Mouse (Mus musculus): ENCODE measurements around the gene Ubl3. TPM values are rescaled to one million over a fixed set of nuclear protein-coding genes. Genes with fewer than 3 reads are reported as not detected.

Gene Ubl3
- total and polyA plus RNA-seq, 2 experiments from 2014 or later = 108 to 157 TPM

DNA sequence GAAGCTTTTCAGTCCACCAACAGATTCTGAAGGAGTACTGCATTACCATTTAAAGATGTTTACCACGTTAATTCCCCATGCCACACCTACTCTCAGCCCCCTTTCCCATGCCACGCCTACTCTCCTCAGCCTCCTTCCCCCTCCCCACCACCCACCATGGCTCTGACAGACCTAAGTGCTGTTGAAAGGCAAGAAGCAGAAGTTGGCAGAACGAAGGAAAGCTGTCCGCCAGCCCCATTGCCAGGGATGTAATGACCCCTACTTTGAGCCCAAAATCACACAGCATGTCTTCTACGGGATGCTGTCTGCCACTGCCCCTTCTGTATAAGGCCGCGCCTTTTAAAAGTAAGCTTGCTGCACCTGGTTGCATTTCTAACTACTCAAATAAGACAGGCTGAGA lies 1.7 kb upstream of the Ubl3 start:
- Histone ChIP-seq H3K4me3 (ENCODE audit: low read length) (peak overlapping the region; percentile 17; the same call in 1 of the 2 replicates), H3K9me3 (ENCODE audit: low read length) (no peaks in the 10 kb centered on the region), H3K4me1 (ENCODE audit: insufficient read depth, low read length) (peaks cover 8% of the 10 kb centered on the region; the same call in 1 of the 2 replicates), H3K9ac (replicated peaks; ENCODE audit: low read length) (0 out of 2 replicates have a peak overlapping the region, but pooled peaks have one; percentile 13), H3K27ac (no peak overlapping the region), H3K4me2 (ENCODE audit: low read depth, low read length) (peak overlapping the region; percentile 46), H3K27me3 (ENCODE audit: insufficient read depth, low read length) (no peaks in the 10 kb centered on the region), H3K36me3 (ENCODE audit: insufficient read depth, low read length) (no peaks in the 10 kb centered on the region)
- ATAC-seq = no peak
- no peak for TF ChIP-seq CTCF (IDR thresholded peaks at IDR 0.05; ENCODE audit: low read depth)
- WGBS = 17% methylated on average over 7 of the region's 7 CpGs
- DNase-seq (ENCODE audit: low spot score) = no peak

DNA sequence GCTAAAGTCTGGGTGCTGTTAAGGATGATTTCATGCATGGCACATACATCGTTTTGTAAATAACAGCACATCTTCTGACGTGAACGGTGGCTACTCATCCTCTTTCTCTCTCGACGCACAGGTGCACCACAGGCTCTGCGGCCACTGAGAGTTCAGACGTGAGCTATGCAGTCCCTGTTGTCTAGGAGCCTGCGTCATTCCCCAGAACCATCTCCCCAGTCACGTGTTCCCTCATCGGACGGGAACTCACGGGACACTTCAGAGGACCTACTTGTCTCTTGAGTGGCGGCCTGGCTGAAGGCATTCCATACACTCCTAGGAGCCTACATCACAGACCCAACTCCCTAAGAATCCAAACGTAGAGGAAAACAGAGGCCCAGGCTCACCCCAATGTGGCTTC lies 1.1 kb upstream of the Ubl3 start:
- no peak for DNase-seq (ENCODE audit: low spot score)
- no peak for TF ChIP-seq CTCF (IDR thresholded peaks at IDR 0.05; ENCODE audit: low read depth)
- no peak overlapping the region for H3K9ac ChIP-seq (replicated peaks; ENCODE audit: low read length)
- no peak for ATAC-seq
- no peaks in the 10 kb centered on the region for H3K9me3 ChIP-seq (ENCODE audit: low read length)
- H3K36me3 ChIP-seq (ENCODE audit: insufficient read depth, low read length) = no peaks in the 10 kb centered on the region
- H3K27ac ChIP-seq = no peak overlapping the region
- H3K4me3 ChIP-seq (ENCODE audit: low read length) = no peak overlapping the region
- 38% methylated on average over 14 of the region's 14 CpGs for WGBS
- no peaks in the 10 kb centered on the region for H3K27me3 ChIP-seq (ENCODE audit: insufficient read depth, low read length)
- peaks cover 9% of the 10 kb centered on the region for H3K4me1 ChIP-seq (ENCODE audit: insufficient read depth, low read length)
- H3K4me2 ChIP-seq (ENCODE audit: low read depth, low read length) = no peak overlapping the region

DNA sequence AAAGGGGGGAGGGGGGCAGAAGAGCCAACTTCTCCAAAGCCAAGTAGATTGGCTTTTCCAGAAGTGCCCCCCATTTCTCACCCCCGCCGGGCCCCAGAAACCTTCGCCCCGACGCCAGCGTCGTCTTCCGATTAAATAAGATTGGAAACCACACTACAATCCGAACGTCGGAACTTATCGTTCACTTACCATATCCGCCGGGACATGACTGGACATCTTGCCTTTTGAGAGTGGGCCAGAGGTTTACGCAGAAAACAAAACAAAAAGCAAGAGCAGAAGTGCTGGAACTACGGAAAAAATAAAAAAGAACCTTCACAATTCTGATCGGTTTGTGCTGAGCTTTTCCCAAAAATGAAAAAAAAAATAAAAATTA lies 839 bp downstream of the Ubl3 start:
- Histone ChIP-seq H3K4me2 (ENCODE audit: low read depth, low read length) (peak overlapping the region; percentile 89), H3K9me3 (ENCODE audit: low read length) (no peaks in the 10 kb centered on the region), H3K9ac (replicated peaks; ENCODE audit: low read length) (peak overlapping the region; percentile 71), H3K4me1 (ENCODE audit: insufficient read depth, low read length) (peaks cover 14% of the 10 kb centered on the region), H3K36me3 (ENCODE audit: insufficient read depth, low read length) (no peaks in the 10 kb centered on the region), H3K27me3 (ENCODE audit: insufficient read depth, low read length) (no peaks in the 10 kb centered on the region), H3K27ac (peak overlapping the region; percentile 96), H3K4me3 (ENCODE audit: low read length) (peak overlapping the region; percentile 65)
- no peak for TF ChIP-seq CTCF (IDR thresholded peaks at IDR 0.05; ENCODE audit: low read depth)
- under 1% methylated on average over 17 of the region's 17 CpGs for WGBS
- DNase-seq (ENCODE audit: low spot score) (peak; percentile 51), ATAC-seq (no peak)

DNA sequence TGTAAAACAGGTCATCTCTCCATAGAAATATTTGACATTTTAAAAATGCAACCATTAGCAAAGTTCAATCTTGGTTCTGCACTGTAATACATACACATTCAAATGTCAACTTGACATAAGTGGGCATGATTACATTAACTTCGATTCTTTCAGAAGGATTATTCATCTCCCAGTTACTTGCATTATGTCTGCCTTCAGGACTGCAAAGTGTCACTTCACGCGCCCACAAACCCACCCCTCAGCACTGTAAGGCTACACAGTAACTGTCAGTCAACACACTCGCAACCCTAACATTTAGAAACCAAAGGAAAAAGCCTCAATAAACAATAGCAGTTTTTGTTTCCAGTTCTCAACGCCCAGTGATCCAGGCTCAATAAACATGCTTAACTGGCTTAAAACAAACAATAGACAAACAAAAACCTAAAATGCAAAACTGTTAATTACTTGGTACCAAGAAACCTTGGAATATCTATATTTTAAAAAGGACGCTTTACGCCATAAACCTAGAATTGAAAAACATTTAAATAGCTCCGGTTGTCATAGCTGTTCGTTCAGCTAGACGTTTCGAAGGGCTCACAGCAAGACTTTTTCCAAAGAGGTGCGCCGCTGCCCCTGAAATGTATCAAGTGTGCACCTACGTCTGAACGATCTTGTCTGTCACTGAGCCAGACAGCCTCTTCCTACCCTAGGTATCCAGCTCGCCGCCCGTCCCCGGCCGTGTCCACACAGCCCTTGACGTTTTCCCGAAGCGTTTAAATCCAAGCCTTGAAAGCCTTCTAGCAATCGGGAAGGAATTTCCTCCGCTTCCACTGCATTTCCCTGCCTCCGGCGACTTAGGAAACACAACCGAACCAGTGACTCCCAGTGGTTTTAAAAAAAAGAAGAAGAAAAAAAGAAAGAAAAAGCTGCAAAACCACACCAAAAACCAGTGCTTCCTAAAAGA lies 1.5 kb downstream of the Ubl3 start:
- WGBS = under 1% methylated on average over 28 of the region's 28 CpGs
- Histone ChIP-seq H3K9me3 (ENCODE audit: low read length) (no peaks in the 10 kb centered on the region), H3K4me2 (ENCODE audit: low read depth, low read length) (peak overlapping the region; percentile 89), H3K4me1 (ENCODE audit: insufficient read depth, low read length) (peaks cover 16% of the 10 kb centered on the region), H3K4me3 (ENCODE audit: low read length) (peak overlapping the region; percentile 65), H3K27ac (peak overlapping the region; percentile 96), H3K27me3 (ENCODE audit: insufficient read depth, low read length) (no peaks in the 10 kb centered on the region), H3K9ac (replicated peaks; ENCODE audit: low read length) (peak overlapping the region; percentile 71), H3K36me3 (ENCODE audit: insufficient read depth, low read length) (no peaks in the 10 kb centered on the region)
- DNase-seq (ENCODE audit: low spot score) = peak; percentile 56
- ATAC-seq = no peak
- no peak for TF ChIP-seq CTCF (IDR thresholded peaks at IDR 0.05; ENCODE audit: low read depth)

DNA sequence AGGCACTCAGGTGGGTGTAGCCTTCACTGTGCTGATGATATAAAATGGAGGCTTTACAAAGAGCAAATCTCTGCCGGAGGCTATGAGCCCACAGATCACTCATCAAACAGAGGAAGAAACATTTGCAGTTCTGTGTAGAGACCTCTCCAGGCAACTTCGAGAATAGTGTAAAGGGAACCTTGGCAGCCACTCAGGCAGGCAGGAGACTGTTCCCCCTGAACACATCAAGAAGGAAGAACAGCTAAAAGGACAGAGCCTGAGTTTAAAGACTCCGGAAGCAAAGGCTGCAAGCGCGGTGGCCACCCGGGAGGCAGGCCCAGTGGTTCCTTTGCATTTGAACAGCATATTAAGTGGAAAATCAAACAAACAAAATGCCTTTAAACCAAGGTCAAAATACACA lies 2.2 kb downstream of the Ubl3 start:
- Histone ChIP-seq H3K4me2 (ENCODE audit: low read depth, low read length) (peak overlapping the region; percentile 89), H3K4me1 (ENCODE audit: insufficient read depth, low read length) (peaks cover 16% of the 10 kb centered on the region), H3K4me3 (ENCODE audit: low read length) (peak overlapping the region; percentile 65), H3K36me3 (ENCODE audit: insufficient read depth, low read length) (no peaks in the 10 kb centered on the region), H3K9ac (replicated peaks; ENCODE audit: low read length) (peak overlapping the region; percentile 71), H3K9me3 (ENCODE audit: low read length) (no peaks in the 10 kb centered on the region), H3K27ac (peak overlapping the region; percentile 33; the same call in 1 of the 2 replicates), H3K27me3 (ENCODE audit: insufficient read depth, low read length) (no peaks in the 10 kb centered on the region)
- no peak for TF ChIP-seq CTCF (IDR thresholded peaks at IDR 0.05; ENCODE audit: low read depth)
- peak; percentile 60 for DNase-seq (ENCODE audit: low spot score)
- no peak for ATAC-seq
- 2% methylated on average over 6 of the region's 6 CpGs for WGBS

DNA sequence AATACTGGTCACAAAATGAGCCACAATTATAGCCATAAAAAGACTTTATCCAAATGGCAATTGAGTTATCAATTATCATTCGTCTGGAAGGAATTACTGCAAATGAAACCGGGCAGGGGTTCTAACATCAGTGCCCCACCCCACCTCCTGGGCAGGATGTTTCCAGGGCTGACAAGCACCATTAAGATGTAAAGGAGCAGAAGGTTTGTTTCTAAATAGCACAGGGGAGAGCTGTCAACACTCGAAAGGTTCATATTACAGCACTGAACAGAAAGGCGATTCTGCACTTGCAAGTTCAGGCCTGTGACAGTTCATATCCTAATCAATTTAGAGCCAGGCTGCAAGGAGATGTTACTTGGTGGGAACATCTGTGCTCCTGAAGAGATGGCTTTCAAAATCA lies 3.3 kb downstream of the Ubl3 start:
- no peak for TF ChIP-seq CTCF (IDR thresholded peaks at IDR 0.05; ENCODE audit: low read depth)
- Histone ChIP-seq H3K27ac (no peak overlapping the region), H3K9me3 (ENCODE audit: low read length) (no peaks in the 10 kb centered on the region), H3K36me3 (ENCODE audit: insufficient read depth, low read length) (no peaks in the 10 kb centered on the region), H3K4me3 (ENCODE audit: low read length) (peak overlapping the region; percentile 65), H3K4me1 (ENCODE audit: insufficient read depth, low read length) (peaks cover 10% of the 10 kb centered on the region; the same call in 1 of the 2 replicates), H3K9ac (replicated peaks; ENCODE audit: low read length) (peak overlapping the region; percentile 71; the same call in 1 of the 2 replicates), H3K4me2 (ENCODE audit: low read depth, low read length) (peak overlapping the region; percentile 89), H3K27me3 (ENCODE audit: insufficient read depth, low read length) (no peaks in the 10 kb centered on the region)
- 24% methylated on average over 4 of the region's 4 CpGs for whole genome bisulfite sequencing
- ATAC-seq = no peak
- DNase-seq (ENCODE audit: low spot score) = no peak

DNA sequence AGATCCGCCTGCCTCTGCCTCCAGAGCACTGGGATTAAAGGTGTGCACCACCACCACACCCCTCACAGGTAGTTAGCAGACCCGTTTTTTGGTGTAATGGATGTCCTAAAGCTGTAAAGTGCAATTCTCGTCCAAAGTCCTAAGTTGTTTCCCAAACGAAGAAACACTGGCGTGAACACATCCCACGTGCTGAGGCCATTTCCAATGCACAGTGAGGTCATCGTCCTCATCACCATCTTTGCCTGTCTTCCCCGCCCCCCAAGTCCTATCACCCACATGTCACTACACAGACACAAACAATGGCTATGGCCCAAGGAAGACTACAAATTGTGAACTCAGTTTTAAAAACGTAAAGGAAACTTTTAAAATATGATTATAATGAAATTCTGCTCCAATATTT lies 4.0 kb downstream of the Ubl3 start:
- 61% methylated on average over 9 of the region's 9 CpGs for WGBS
- no peak for TF ChIP-seq CTCF (IDR thresholded peaks at IDR 0.05; ENCODE audit: low read depth)
- no peaks in the 10 kb centered on the region for H3K9me3 ChIP-seq (ENCODE audit: low read length)
- peaks cover 10% of the 10 kb centered on the region; the same call in 1 of the 2 replicates for H3K4me1 ChIP-seq (ENCODE audit: insufficient read depth, low read length)
- H3K36me3 ChIP-seq (ENCODE audit: insufficient read depth, low read length) = no peaks in the 10 kb centered on the region
- no peaks in the 10 kb centered on the region for H3K27me3 ChIP-seq (ENCODE audit: insufficient read depth, low read length)
- no peak overlapping the region for H3K9ac ChIP-seq (replicated peaks; ENCODE audit: low read length)
- DNase-seq (ENCODE audit: low spot score) (no peak), ATAC-seq (no peak)
- peak overlapping the region; percentile 89 for H3K4me2 ChIP-seq (ENCODE audit: low read depth, low read length)
- no peak overlapping the region for H3K4me3 ChIP-seq (ENCODE audit: low read length)
- no peak overlapping the region for H3K27ac ChIP-seq

Measured in hindbrain, postnatal 0 days (tissue).